In genomic region chr4:97840227-97841062, GRCm38 (mm10) we compare ENCODE assay signal across 12 mouse cellular contexts.
DNase-seq lines count a peak whose midpoint lies in the region; ATAC-seq lines count a peak whose summit lies in the region.
"Had no signal": no experiment of that assay in that cellular context is flagged by ENCODE, and none has a peak within 500 bp of the region (broad histone marks: within the 10 kb centered on the region; RNA-seq: fewer than 3 reads in every experiment).

No protein-coding gene starts in this region.

- peak overlapping the region; percentile 5; the same call in 1 of the 2 replicates for H3K9ac ChIP-seq in heart, embryonic 13.5 days
- H3K9ac ChIP-seq in hindbrain, embryonic 12.5 days, result no peak overlapping the region
- H3K9ac ChIP-seq: limb, embryonic 15.5 days had no signal

- no peak overlapping the region for H3K4me2 ChIP-seq in heart, embryonic 13.5 days
- H3K4me2 ChIP-seq in hindbrain, embryonic 12.5 days (replicated peaks), result no peak overlapping the region
- H3K4me2 ChIP-seq: limb, embryonic 15.5 days had no signal

- H3K4me1 ChIP-seq in heart, embryonic 13.5 days, result peaks cover 97% of the 10 kb centered on the region
- peaks cover 60% of the 10 kb centered on the region for H3K4me1 ChIP-seq in hindbrain, embryonic 12.5 days
- H3K4me1 ChIP-seq in limb, embryonic 10.5 days, result peaks cover 56% of the 10 kb centered on the region

- no peak for ATAC-seq in heart, embryonic 13.5 days (ENCODE audit: extremely low read depth, insufficient number of reproducible peaks, low FRiP score, low TSS enrichment)
- peak; percentile 51 for ATAC-seq in hindbrain, embryonic 12.5 days (ENCODE audit: low FRiP score)
- ATAC-seq in CD4-positive, CD25-positive, alpha-beta regulatory T cell, adult 4 months, result no peak
- ATAC-seq: activated CD4-positive, CD25-positive, alpha-beta regulatory T cell, adult 4 months had no signal

- no peaks in the 10 kb centered on the region for H3K9me3 ChIP-seq in heart, embryonic 13.5 days
- no peaks in the 10 kb centered on the region for H3K9me3 ChIP-seq in hindbrain, embryonic 12.5 days (replicated peaks)
- no peaks in the 10 kb centered on the region for H3K9me3 ChIP-seq in limb, embryonic 10.5 days (replicated peaks)
- H3K9me3 ChIP-seq: limb, embryonic 15.5 days had no signal

- no peak overlapping the region for H3K4me3 ChIP-seq in heart, embryonic 13.5 days
- H3K4me3 ChIP-seq in hindbrain, embryonic 12.5 days, result no peak overlapping the region
- H3K4me3 ChIP-seq in limb, embryonic 10.5 days, result no peak overlapping the region
- H3K4me3 ChIP-seq: limb, embryonic 15.5 days had no signal

- DNase-seq in heart, adult 9 months (ENCODE audit: low spot score in 2 of 2), result no peak
- peak; percentile 69 for DNase-seq in embryo, embryonic 11 days
- no peak for DNase-seq in limb, embryonic 10.5 days (ENCODE audit: low spot score)
- no peak for DNase-seq in ovary, postnatal 36 days (ENCODE audit: low spot score)
- DNase-seq in thymus, postnatal 4 days, result no peak
- DNase-seq: midbrain, embryonic 14.5 days; thymus, adult 2 months had no signal

- H3K27me3 ChIP-seq in heart, embryonic 13.5 days (replicated peaks), result no peaks in the 10 kb centered on the region
- H3K27me3 ChIP-seq in hindbrain, embryonic 12.5 days, result no peaks in the 10 kb centered on the region
- no peaks in the 10 kb centered on the region for H3K27me3 ChIP-seq in limb, embryonic 10.5 days (ENCODE audit: low read depth, poor library complexity, severe bottlenecking)
- H3K27me3 ChIP-seq: limb, embryonic 15.5 days had no signal

- peaks cover 4% of the 10 kb centered on the region; the same call in 1 of the 2 replicates for H3K36me3 ChIP-seq in heart, embryonic 13.5 days
- H3K36me3 ChIP-seq in hindbrain, embryonic 12.5 days, result no peaks in the 10 kb centered on the region
- H3K36me3 ChIP-seq in limb, embryonic 10.5 days, result no peaks in the 10 kb centered on the region
- H3K36me3 ChIP-seq: limb, embryonic 15.5 days had no signal

- H3K27ac ChIP-seq in heart, embryonic 13.5 days (replicated peaks), result peak overlapping the region; percentile 85
- peak overlapping the region; percentile 80 for H3K27ac ChIP-seq in hindbrain, embryonic 12.5 days
- H3K27ac ChIP-seq in limb, embryonic 10.5 days, result peak overlapping the region; percentile 62; the same call in 1 of the 2 replicates
- H3K27ac ChIP-seq: limb, embryonic 15.5 days had no signal

- 64% methylated on average over 8 of the region's 8 CpGs for WGBS in heart, embryonic 13.5 days
- WGBS in hindbrain, embryonic 12.5 days, result 28% methylated on average over 8 of the region's 8 CpGs
- WGBS in limb, embryonic 10.5 days, result 69% methylated on average over 8 of the region's 8 CpGs
